Mouse (Mus musculus): ENCODE measurements around the gene Ift20. TPM values are rescaled to one million over a fixed set of nuclear protein-coding genes. Genes with fewer than 3 reads are reported as not detected.

The Ift20 gene
- total RNA-seq (2023): 21.9 to 36.4 TPM (median 30.8 TPM) in 4 replicates

GRCm38 (mm10) chr11:78536080-78536689, at the start of gene Ift20, which contains the start of gene Tnfaip1:
Ift20 (plus strand) TSS chr11:78536361.
Tnfaip1 (minus strand) TSS chr11:78536332.

GRCm38 (mm10) chr11:78497544-78498522, 38.3 kb upstream of the Ift20 start, which contains the start of gene Sarm1:
Sarm1 (minus strand) TSS chr11:78497754.

DNA sequence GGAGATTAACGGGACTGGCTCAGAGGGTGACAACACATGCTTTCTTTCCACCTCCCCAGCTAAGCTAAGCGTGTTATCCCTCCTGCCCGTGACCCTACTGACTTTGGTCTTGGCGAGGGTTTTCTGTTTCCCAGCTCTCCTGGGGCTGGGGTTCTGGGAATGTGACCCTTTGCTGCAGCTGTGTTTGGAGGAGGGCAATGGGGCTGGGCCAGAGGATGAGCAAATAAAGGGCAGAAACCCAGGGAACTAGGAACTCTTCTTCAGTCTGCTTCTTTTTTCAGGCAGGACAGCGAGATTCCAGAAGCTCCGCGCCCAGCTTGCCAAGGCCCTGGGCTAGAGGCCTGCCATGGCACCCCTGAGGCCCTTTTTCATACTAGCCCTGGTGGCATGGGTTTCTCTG, 37.2 kb upstream of the Ift20 start, which contains the start of gene Vtn:
Gene Vtn, plus strand, starts transcription at position 88 of the 400 bp plus-strand sequence.

DNA sequence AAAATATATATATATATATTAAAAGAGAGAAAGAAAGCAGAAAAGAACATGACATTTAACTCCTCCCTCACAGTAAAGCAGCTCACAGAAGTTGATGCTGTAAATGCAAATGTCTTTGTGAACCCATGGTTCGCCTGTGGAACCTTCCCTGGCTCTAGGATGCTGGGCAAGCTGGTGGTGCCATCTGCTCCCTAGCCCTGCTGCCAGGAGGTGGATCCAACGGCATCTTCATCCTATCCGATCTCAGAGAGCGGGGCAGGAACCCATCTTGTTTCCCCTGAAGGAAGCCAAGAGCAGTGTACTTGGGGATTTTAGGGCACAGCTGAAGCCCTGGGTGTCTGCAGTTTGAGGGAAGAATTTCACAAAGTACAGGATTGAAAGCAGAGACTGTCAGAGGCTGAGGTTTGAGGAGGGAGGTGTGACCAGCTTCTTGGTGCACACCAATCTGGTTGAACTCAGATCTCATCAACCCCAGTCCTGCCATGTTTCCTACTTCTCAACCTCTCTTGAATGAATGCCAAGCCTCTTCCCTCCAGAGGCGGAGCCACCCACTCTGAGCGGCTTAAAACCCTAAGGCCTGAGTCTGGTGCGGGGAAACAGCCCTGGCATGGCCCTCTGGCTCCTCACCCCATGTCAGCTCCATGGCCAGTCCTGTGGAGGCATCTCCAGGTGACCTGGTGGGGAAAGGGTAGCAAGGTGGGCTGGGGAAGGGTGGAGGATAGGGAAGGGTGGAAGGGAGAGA, 33.1 kb upstream of the Ift20 start, which contains the start of gene Sebox:
Gene Sebox, plus strand, starts transcription at position 539 of the 742 bp plus-strand sequence.

GRCm38 (mm10) chr11:78512025-78512957, 23.9 kb upstream of the Ift20 start, which contains the start of the genes Tmem199 and Poldip2:
Tmem199 (minus strand) TSS chr11:78512172.
Poldip2 (plus strand) TSS chr11:78512193.

GRCm38 (mm10) chr11:78550168-78551058, 14.3 kb downstream of the Ift20 start, which contains the start of gene Tmem97:
Tmem97 (minus strand) TSS chr11:78550777.

Other genes with a start within 250 kb of the Ift20 start
- gene BC030499, start 245.5 kb upstream of the Ift20 start, total RNA-seq (2023): 1.2 to 3.9 TPM (median 2.8 TPM) in 4 replicates
- 2.2 to 7.1 TPM (median 5.1 TPM) in 4 replicates for gene Spag5, start 234.8 kb upstream of the Ift20 start, total RNA-seq (2023)
- gene Aldoc, start 213.4 kb upstream of the Ift20 start, total RNA-seq (2023): 29.4 to 37.0 TPM (median 32.5 TPM) in 4 replicates
- gene Pigs, start 207.9 kb upstream of the Ift20 start, total RNA-seq (2023): 53.5 to 55.3 TPM (median 54.2 TPM) in 4 replicates
- 50.8 to 68.8 TPM (median 61.6 TPM) in 4 replicates for gene Unc119, start 192.9 kb upstream of the Ift20 start, total RNA-seq (2023)
- gene Foxn1, start 149.8 kb upstream of the Ift20 start, total RNA-seq (2023): not detected in 4 replicates
- not detected in 4 replicates for gene Slc13a2, start 114.1 kb upstream of the Ift20 start, total RNA-seq (2023)
- 0.48 to 1.8 TPM (median 0.79 TPM) in 4 replicates for gene Slc46a1, start 70.7 kb upstream of the Ift20 start, total RNA-seq (2023)
- 1.8 to 3.0 TPM (median 1.8 TPM) in 4 replicates for gene Sarm1, start 38.6 kb upstream of the Ift20 start, total RNA-seq (2023)
- gene Vtn, start 37.3 kb upstream of the Ift20 start, total RNA-seq (2023): not detected in 4 replicates
- gene Sebox, start 32.9 kb upstream of the Ift20 start, total RNA-seq (2023): not detected in 4 replicates
- gene Tmem199, start 24.2 kb upstream of the Ift20 start, total RNA-seq (2023): 32.6 to 37.1 TPM (median 35.7 TPM) in 4 replicates
- 35.9 to 39.9 TPM (median 37.7 TPM) in 4 replicates for gene Poldip2, start 24.2 kb upstream of the Ift20 start, total RNA-seq (2023)
- 15.5 to 17.8 TPM (median 16.7 TPM) in 4 replicates for gene Tnfaip1, start within 50 bp of the Ift20 start, total RNA-seq (2023)
- 3.9 to 7.7 TPM (median 4.4 TPM) in 4 replicates for gene Tmem97, start 14.4 kb downstream of the Ift20 start, total RNA-seq (2023)
- 22.3 to 23.6 TPM (median 22.9 TPM) in 4 replicates for gene Nlk, start 161.0 kb downstream of the Ift20 start, total RNA-seq (2023)
- gene Ccnq, start 215.4 kb downstream of the Ift20 start, total RNA-seq (2023): 9.2 to 14.3 TPM (median 12.4 TPM) in 4 replicates